Mouse (Mus musculus) mesoderm, embryonic 11.5 days (tissue): ENCODE data around the gene Fto.

ENCODE experiments used
- DNase-seq: peaks from one replicate; pipeline ENCODE4 v3.0.0-alpha.2; 2012; ENCODE audit warnings: low read depth, low spot score

Fto gene

DNA sequence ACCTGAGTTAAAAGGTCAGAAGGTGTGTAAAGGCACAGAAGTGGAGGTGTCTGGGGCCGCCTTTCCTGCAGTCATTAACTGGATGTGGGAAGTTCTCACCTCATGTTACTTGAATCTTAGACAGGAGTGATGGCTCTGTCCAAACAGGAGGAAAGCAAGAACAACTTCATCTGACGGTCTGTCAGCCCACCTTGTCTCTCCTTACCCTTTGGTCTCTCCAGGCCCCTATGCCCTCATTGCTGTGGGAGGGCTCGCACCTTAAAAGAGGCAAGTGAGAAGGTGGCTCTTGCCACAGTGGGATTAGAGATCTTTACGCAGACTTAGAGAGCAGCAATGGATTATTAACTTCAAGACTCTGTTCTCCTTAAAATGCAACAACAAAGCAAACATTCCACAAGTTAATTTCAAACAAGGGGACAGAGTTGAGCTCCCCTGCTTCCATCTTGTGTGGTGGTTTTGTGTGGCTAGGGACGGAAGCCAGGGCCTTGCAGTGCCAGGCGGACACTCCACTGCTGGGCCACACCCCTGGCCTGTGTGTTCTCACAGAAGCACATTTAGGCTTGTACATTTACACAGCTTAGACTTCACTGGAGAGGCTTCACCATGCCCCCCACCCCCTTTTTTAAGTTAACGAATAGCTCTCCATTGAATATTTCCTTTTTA, 135.5 kb downstream of the Fto start:
- no peak for DNase-seq

- DNase-seq = no peak
These were observed 141.6 kb downstream of the Fto start for GRCm38 (mm10) chr8:91454926-91455325.

DNA sequence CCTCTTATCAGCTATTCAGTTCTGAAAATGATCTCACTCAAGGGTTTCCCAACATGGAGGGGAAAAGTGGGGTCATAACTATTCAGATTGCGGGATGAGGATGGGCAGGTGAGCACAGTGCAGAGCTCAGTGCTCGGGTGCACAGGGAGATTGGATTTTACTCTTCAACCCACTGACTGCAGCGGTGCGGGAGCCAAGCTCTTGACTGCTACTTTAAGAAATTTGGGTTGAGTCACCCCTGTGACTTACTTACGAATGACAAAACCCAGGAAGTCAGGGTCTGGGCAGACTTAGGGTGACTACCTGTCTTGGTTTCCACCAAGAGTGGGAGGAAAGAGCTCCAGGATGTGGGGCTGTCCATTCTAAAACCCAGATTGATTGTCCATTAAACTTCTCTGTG, 142.3 kb downstream of the Fto start:
- no peak for DNase-seq

GRCm38 (mm10) chr8:91458016-91458415, 144.7 kb downstream of the Fto start:
- DNase-seq = no peak

DNA sequence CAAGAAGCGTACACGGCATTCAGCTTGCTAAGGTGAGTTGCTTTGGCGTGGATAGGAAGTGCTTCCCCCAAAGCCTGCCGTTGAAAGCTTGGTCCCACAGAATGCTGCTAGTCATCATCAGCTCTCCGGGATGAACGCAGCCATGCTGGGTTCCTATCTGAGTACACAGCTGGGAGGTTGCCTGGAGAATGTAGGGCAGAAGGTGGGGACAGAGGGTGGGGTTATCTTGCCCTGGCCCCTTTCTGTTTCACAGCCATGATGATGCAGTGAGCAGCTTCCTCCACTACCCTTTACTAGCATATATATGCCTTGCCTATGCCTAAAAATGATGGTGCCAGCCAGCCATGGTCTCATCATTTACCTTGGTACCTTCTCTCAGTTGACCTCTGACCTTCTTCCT, 147.6 kb downstream of the Fto start:
- no peak for DNase-seq

GRCm38 (mm10) chr8:91463757-91464156, 150.4 kb downstream of the Fto start:
- no peak for DNase-seq

GRCm38 (mm10) chr8:91467463-91467862, 154.1 kb downstream of the Fto start:
- DNase-seq = no peak

DNA sequence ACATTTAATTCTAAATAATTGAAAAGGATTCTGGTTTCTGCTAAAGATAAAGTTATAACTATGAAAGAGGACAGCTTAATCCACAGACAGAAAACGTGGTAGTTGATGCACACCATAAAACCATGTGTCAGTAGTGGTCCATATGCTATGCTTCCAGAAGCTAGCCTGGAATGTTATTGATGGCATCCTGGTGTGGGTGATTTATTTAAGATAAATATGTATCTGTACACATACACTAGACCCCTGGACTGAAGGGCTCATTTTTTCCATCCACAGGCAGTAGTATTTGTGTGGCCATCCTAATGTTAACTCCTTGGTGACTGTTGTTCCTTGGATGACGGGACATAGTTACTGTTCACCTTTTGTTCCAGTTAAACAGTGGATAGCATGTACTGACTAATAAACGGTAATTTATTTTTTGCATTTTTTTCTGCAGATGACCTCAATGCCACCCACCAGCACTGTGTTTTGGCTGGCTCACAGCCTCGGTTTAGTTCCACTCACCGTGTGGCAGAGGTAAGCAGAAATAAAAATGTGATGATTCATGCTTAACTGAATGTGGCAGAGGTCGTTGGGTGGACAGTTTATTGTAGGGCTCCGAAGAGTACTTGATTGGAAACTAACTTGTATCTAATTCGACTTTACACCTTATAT, 154.7 kb downstream of the Fto start:
- no peak for DNase-seq

GRCm38 (mm10) chr8:91469441-91469840, 156.1 kb downstream of the Fto start:
- no peak for DNase-seq

DNA sequence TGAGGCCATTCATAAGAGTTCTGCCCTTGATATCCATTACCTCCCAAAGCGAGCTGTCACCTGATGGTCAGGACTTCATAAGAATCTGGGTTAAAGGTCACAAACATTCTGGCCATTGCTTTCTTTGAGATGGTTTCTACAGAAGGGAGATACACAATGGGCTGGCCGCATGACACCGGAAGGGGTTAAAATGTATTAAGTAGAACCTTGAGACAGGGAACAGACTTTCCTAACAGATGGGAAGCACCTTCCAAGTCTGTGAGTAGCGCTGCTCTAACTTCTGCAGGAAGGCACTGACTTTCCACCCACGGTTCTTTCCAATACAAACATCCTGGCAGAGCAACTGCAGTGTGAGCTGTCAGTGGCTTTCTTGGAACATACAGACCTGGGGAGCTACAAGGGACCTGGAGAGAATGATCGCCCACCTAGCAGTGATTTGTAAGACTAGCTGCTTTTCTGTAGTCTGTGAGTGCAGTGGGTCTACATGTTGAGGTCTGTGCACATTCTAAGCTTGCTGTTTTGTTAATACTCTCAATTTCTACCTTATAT, 161.5 kb downstream of the Fto start:
- no peak for DNase-seq

- no peak for DNase-seq
These were observed 163.7 kb downstream of the Fto start for GRCm38 (mm10) chr8:91476988-91477387.

DNA sequence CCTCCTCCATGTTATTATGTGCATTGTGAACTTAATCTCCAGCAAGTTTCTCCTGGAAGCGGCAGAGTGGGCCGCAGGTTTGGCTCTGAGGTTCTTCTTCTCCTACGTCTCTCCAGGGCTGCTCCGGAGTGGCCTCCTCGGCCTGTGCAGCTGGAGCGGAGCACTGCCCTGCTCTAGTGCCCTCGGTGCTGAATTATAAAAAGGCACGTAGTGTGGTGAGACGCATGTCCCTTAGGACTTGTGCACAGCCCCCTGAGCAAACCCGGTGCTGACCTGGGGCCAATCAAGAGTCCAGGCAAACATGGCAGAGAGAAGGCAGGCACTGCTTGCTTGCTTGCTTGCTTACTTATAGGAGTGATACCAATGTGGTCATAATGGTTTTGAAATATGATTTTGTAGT, 164.1 kb downstream of the Fto start:
- DNase-seq = no peak

DNA sequence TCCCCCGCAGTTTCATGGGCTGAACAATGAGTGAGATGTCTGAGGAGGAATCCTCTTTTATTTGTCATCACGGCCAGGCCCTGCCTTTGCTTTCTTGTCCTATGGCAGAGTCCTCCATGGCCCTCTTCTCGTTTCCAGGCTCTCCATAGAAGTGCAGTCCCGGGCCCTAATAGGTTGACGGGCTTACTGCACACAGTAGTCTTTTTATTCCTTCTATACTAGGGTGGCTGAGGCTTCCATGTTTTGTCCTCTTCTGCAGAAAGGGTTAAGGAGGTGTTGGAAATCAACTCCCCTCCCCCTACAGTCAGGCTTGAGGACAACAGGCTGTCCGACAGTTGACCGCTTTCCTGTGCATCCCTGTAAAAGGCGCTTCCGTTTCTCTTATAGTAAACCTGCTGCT, 169.2 kb downstream of the Fto start:
- DNase-seq = no peak

DNA sequence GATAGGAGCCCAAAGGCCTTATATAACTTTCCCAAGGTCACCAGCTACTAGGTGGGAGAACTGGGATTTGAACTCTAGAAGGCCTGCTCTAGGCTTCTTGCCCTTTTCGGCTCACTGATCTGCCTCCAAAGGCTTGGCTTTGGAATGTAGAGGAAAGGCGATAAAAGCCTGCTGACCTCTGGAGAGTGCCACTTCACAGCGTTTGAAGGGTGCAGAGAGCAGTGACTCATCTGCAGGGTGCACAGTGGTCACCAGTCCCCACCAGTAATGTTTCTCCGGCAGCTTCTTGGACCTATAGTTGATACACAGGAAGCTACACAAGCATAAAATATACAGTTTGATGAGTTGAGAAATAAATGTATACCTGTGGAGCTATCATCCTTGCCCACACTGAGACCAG, 173.1 kb downstream of the Fto start:
- DNase-seq = no peak

DNA sequence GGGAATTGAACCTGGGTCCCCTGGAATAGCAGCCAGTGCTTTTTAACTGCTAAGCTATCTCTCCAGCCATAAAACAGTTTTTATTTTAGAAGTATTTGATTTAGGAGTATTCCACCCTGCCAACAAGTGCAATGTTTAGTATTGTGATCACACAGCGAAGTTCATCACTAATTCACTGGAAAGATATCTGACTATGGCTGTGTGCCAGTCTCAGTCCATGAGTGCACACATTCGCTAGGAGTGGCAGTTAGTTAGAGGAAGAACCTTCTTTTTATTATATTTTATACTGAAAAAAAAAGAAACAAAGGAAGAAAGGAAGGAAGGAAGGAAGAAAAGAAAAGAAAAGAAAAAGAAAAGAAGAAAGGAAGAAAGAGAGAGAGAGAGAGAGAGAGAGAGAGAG, 174.1 kb downstream of the Fto start:
- no peak for DNase-seq

DNA sequence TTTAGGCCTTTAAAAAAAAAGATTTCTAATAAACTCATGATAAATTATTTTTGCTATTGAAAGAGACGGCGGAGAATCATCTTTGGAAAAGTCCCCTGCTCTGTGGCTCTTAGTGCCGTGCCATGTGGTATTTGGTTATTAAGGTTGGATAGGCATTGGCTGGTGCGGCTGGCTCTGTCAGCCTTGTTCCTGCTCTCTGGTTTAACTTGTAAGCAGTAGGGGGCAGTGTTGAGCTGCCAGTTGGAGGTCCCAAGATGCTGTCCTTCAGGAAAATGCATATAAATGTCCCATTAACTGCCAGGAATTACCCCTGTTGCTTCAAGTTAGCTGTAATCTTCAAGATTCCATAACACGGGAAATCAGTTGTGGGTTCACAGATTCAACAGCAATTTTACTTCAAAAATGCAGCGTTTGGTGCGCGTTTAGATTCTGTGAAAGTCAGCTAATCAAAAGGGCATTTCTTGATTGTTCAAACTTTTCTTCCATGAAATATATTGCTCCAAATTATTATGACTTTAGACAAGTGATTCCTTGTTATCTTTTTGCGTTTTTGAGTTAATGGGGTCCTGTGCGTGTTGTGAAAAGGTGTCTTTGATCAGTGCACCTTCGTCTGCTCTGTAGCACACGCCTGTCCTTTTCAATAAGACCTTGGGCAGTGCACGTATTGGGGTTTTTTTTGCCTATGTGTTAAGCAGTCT, 174.9 kb downstream of the Fto start:
- DNase-seq = peak; percentile 87

DNA sequence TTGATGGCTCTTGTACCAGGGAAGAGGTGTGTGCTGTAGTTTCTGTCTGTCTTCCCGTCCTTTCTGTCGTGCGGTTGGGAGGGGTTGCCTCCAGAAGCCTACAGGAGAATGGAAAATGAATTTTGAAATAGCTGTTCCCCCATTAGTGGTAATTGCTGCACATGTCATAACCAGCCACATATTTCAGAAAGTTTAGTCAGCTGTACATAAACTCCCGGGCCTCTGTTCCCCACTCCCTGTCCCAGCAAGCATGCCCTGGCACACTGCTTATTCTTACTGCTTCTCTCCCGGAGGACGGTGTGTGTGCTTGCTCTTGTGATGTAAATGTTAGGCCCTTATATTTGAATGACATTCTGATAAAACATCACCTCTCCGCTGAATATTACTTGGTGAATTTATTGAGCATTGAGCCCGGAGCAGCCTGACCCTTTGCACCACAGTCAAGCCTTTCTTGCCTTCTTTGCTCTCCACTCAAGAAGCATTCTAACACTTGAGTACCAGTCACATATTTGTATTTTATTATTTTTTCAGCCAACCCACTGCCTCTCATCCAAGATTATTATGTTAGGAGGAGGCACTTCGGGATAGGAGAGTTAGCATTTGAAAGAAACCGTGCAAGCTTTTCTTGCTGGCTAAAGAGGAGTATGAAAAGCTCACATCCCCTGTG, 175.6 kb downstream of the Fto start:
- DNase-seq = no peak

DNA sequence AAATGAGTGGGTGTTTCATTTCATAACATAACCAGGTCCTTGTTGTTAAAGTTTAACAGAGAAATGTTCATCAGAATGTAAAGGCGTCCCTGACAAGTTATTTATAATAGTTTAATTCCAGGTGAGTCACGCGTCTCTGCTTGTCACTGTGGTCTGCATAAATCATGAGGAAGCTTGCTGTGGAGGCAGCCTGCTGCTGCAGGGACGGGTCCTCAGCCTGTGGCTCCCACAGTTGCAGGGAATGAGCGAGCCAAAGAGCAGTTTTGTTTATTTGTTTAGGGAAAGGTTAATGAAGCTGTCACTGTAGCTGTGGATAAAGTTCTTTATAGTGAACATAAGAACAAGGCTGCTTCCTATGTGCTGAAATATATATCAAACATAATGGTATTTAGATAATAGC, 176.7 kb downstream of the Fto start:
- no peak for DNase-seq

GRCm38 (mm10) chr8:91493373-91493772, 180.0 kb downstream of the Fto start:
- DNase-seq = no peak

DNA sequence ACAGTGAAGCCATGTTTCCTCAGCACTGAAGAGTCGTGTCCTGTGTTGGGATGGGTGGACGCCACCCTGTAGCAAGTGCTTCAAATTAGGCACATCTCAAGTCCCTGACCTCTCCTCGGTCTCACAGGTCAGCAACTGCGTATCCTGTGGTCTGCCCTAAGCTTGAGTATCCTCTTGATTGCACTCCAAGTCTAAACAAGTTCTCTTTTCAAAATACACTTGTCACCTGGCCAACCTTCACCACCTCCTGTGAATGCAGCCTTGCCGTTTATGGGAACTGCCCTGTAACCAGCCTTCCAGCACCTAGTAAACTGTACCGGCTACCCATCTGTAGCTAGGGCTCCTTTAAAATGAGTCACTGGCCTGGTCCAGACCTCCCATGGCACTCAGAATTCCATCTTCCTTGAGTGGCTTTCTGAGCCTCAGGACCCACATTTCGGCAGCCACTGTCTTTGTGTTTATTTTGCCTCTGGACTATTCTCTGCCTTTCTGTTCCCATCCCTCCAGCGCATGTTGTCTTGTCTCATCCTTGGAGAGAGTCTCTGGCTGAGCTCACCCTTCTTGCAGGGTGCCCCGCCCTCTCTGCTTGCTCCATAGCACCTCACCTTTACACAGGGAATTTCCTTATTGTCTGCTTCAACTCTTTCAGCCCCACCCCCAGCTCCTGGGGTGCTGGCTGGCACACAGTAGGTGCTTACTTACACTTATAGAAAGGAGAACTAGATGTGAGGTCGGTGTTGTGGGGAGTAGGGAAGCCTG, 181.4 kb downstream of the Fto start:
- no peak for DNase-seq

- no peak for DNase-seq
These were observed 181.9 kb downstream of the Fto start for GRCm38 (mm10) chr8:91495260-91495601.

- no peak for DNase-seq
These were observed 182.7 kb downstream of the Fto start for GRCm38 (mm10) chr8:91496000-91496399.
